8 mouse cellular contexts compared by ENCODE assay signal in genomic region chr19:46484518-46484917, GRCm38 (mm10). TPM values are rescaled to one million over a fixed set of nuclear protein-coding genes. Genes with fewer than 3 reads are reported as not detected.
DNase-seq lines count a peak whose midpoint lies in the region; ATAC-seq and TF ChIP-seq lines count a peak whose summit lies in the region.

No protein-coding gene starts in this region.

- no peak for TF ChIP-seq CTCF in brain, embryonic 14.5 days (IDR thresholded peaks at IDR 0.05; ENCODE audit: borderline replicate concordance, extremely low read depth, insufficient read depth, insufficient read length)

- intact Hi-C loops in gastrocnemius, postnatal 36 days (cut with DNase I) = no loop called here

- peak; percentile 51 for DNase-seq in retina, postnatal 1 day
- no peak for DNase-seq in retina, embryonic 14.5 days (ENCODE audit: low spot score)
- peak; percentile 49 for DNase-seq in brain, embryonic 14.5 days (ENCODE audit: low read depth)
- DNase-seq in gastrocnemius, postnatal 36 days = peak; percentile 66 to 68
- DNase-seq in kidney, adult 8-10 months = peak; percentile 84 to 91
- peak; percentile 86 for DNase-seq in lung, postnatal 25 days (ENCODE audit: low spot score)

- no peak for ATAC-seq in activated CD4-positive, CD25-positive, alpha-beta regulatory T cell, adult 4 months
- ATAC-seq in granulocyte monocyte progenitor cell, adult 5-6 weeks (replicated peaks; ENCODE audit: poor library complexity, severe bottlenecking) = no peak

- no peak for TF ChIP-seq POLR2A in brain, embryonic 14.5 days (IDR thresholded peaks at IDR 0.05; ENCODE audit: borderline replicate concordance, extremely low read depth, insufficient read depth, insufficient read length, poor library complexity, severe bottlenecking)

RNA-seq across cellular contexts. Expression of gene Trim8, which starts 17.0 kb away (rescaled TPM):
- 35.3 and 63.0 TPM in 2 replicates for polyA plus RNA-seq in brain, embryonic 14.5 days (2012; rRNA removed)
- total RNA-seq in gastrocnemius, postnatal 36 days (2021) = 10 to 100 TPM; 19.0 to 19.2 TPM
- polyA plus RNA-seq in activated CD4-positive, CD25-positive, alpha-beta regulatory T cell, adult 4 months (2017; shearing (Covaris generic)) = 10 to 100 TPM; 15.8 to 21.3 TPM
- total RNA-seq in granulocyte monocyte progenitor cell, adult 5-6 weeks (2014; fragmentation: Nextera tagmentation) = 10.9 and 13.9 TPM in 2 replicates
- total RNA-seq in granulocyte monocyte progenitor cell, adult 5-6 weeks (2017) = 12.2 and 13.6 TPM in 2 replicates
